Mouse (Mus musculus): ENCODE results near the gene Ucp2. TPM values are rescaled to one million over a fixed set of nuclear protein-coding genes. Genes with fewer than 3 reads are reported as not detected.
A peak's percentile ranks its signal among the peaks of the same experiment; 100 is the strongest.

Ucp2 gene
- polyA plus RNA-seq, 1 experiment from 2014 or later, result 126 TPM

- no peaks in the 10 kb centered on the region for H3K27me3 ChIP-seq (ENCODE audit: low read depth, poor library complexity, severe bottlenecking)
- no peaks in the 10 kb centered on the region for H3K9me3 ChIP-seq (replicated peaks)
- H3K27ac ChIP-seq, result no peak overlapping the region
- H3K4me1 ChIP-seq, result peaks cover 39% of the 10 kb centered on the region
- H3K36me3 ChIP-seq, result peaks cover 42% of the 10 kb centered on the region
- no peak for DNase-seq (ENCODE audit: low spot score)
- H3K4me3 ChIP-seq, result no peak overlapping the region
Observed at GRCm38 (mm10) chr7:100499465-100499864, 6.3 kb downstream of the Ucp2 start.

- Histone ChIP-seq H3K27ac (peak overlapping the region; percentile 21; the same call in 1 of the 2 replicates), H3K27me3 (ENCODE audit: low read depth, poor library complexity, severe bottlenecking) (no peaks in the 10 kb centered on the region), H3K4me1 (peaks cover 29% of the 10 kb centered on the region), H3K36me3 (peaks cover 42% of the 10 kb centered on the region), H3K9me3 (replicated peaks) (no peaks in the 10 kb centered on the region), H3K4me3 (no peak overlapping the region)
- DNase-seq (ENCODE audit: low spot score), result no peak
- 79% methylated on average over 16 of the region's 16 CpGs for WGBS
Observed at GRCm38 (mm10) chr7:100500276-100500977, 7.3 kb downstream of the Ucp2 start.

- 72% methylated on average over 6 of the region's 6 CpGs for WGBS
- Histone ChIP-seq H3K36me3 (peaks cover 41% of the 10 kb centered on the region), H3K27ac (no peak overlapping the region), H3K4me3 (no peak overlapping the region), H3K4me1 (peaks cover 21% of the 10 kb centered on the region), H3K27me3 (ENCODE audit: low read depth, poor library complexity, severe bottlenecking) (no peaks in the 10 kb centered on the region), H3K9me3 (replicated peaks) (no peaks in the 10 kb centered on the region)
- no peak for DNase-seq (ENCODE audit: low spot score)
Observed at GRCm38 (mm10) chr7:100501027-100501843, 8.1 kb downstream of the Ucp2 start.

- WGBS, result 68% methylated on average over 2 of the region's 2 CpGs
- no peak overlapping the region for H3K4me3 ChIP-seq
- H3K36me3 ChIP-seq, result peaks cover 34% of the 10 kb centered on the region
- no peaks in the 10 kb centered on the region for H3K27me3 ChIP-seq (ENCODE audit: low read depth, poor library complexity, severe bottlenecking)
- H3K27ac ChIP-seq, result no peak overlapping the region
- DNase-seq (ENCODE audit: low spot score), result no peak
- H3K9me3 ChIP-seq (replicated peaks), result no peaks in the 10 kb centered on the region
- H3K4me1 ChIP-seq, result peaks cover 14% of the 10 kb centered on the region
Observed at GRCm38 (mm10) chr7:100501844-100502373, 8.8 kb downstream of the Ucp2 start.

GRCm38 (mm10) chr7:100502374-100502922, 9.3 kb downstream of the Ucp2 start:
- H3K27me3 ChIP-seq (ENCODE audit: low read depth, poor library complexity, severe bottlenecking), result no peaks in the 10 kb centered on the region
- H3K4me1 ChIP-seq, result 0 out of 2 replicates have a peak, but pooled peaks cover 9% of the 10 kb centered on the region
- no peak overlapping the region for H3K27ac ChIP-seq
- no peak for DNase-seq (ENCODE audit: low spot score)
- peaks cover 29% of the 10 kb centered on the region for H3K36me3 ChIP-seq
- WGBS, result 85% methylated on average over 7 of the region's 7 CpGs
- no peak overlapping the region for H3K4me3 ChIP-seq
- H3K9me3 ChIP-seq (replicated peaks), result no peaks in the 10 kb centered on the region

- no peak overlapping the region for H3K4me3 ChIP-seq
- H3K4me1 ChIP-seq, result peaks cover 6% of the 10 kb centered on the region
- no peaks in the 10 kb centered on the region for H3K27me3 ChIP-seq (ENCODE audit: low read depth, poor library complexity, severe bottlenecking)
- no peaks in the 10 kb centered on the region for H3K9me3 ChIP-seq (replicated peaks)
- no peak overlapping the region for H3K27ac ChIP-seq
- peaks cover 22% of the 10 kb centered on the region for H3K36me3 ChIP-seq
- WGBS, result 89% methylated on average over 5 of the region's 5 CpGs
- DNase-seq (ENCODE audit: low spot score), result no peak
Observed at GRCm38 (mm10) chr7:100503076-100503475, 9.9 kb downstream of the Ucp2 start.

GRCm38 (mm10) chr7:100504740-100505487, 11.8 kb downstream of the Ucp2 start:
- no peaks in the 10 kb centered on the region for H3K27me3 ChIP-seq (ENCODE audit: low read depth, poor library complexity, severe bottlenecking)
- no peak overlapping the region for H3K27ac ChIP-seq
- peaks cover 4% of the 10 kb centered on the region for H3K36me3 ChIP-seq
- WGBS, result 88% methylated on average over 13 of the region's 13 CpGs
- DNase-seq (ENCODE audit: low spot score), result no peak
- H3K9me3 ChIP-seq (replicated peaks), result no peaks in the 10 kb centered on the region
- peaks cover 12% of the 10 kb centered on the region for H3K4me1 ChIP-seq
- H3K4me3 ChIP-seq, result no peak overlapping the region

- H3K36me3 ChIP-seq, result no peaks in the 10 kb centered on the region
- 78% methylated on average over 4 of the region's 4 CpGs for WGBS
Observed at GRCm38 (mm10) chr7:100506494-100506893, 13.4 kb downstream of the Ucp2 start.

GRCm38 (mm10) chr7:100508670-100509069, 15.5 kb downstream of the Ucp2 start:
- H3K36me3 ChIP-seq, result no peaks in the 10 kb centered on the region
- H3K27me3 ChIP-seq (ENCODE audit: low read depth, poor library complexity, severe bottlenecking), result no peaks in the 10 kb centered on the region
- H3K4me1 ChIP-seq, result peaks cover 9% of the 10 kb centered on the region
- no peaks in the 10 kb centered on the region for H3K9me3 ChIP-seq (replicated peaks)
- DNase-seq (ENCODE audit: low spot score), result no peak
- 66% methylated on average over 3 of the region's 3 CpGs for WGBS
- no peak overlapping the region for H3K27ac ChIP-seq
- H3K4me3 ChIP-seq, result no peak overlapping the region

More at GRCm38 (mm10) chr7:100506494-100506893, 13.4 kb downstream of the Ucp2 start:
- Histone ChIP-seq H3K4me3 (no peak overlapping the region), H3K9me3 (replicated peaks) (no peaks in the 10 kb centered on the region), H3K27ac (no peak overlapping the region), H3K4me1 (peaks cover 9% of the 10 kb centered on the region), H3K27me3 (ENCODE audit: low read depth, poor library complexity, severe bottlenecking) (no peaks in the 10 kb centered on the region)
- DNase-seq (ENCODE audit: low spot score), result no peak

GRCm38 (mm10) chr7:100511602-100512001, 18.5 kb downstream of the Ucp2 start:
- Histone ChIP-seq H3K4me3 (no peak overlapping the region), H3K36me3 (no peaks in the 10 kb centered on the region), H3K27ac (no peak overlapping the region), H3K9me3 (replicated peaks) (no peaks in the 10 kb centered on the region), H3K27me3 (ENCODE audit: low read depth, poor library complexity, severe bottlenecking) (no peaks in the 10 kb centered on the region), H3K4me1 (peaks cover 9% of the 10 kb centered on the region)
- 81% methylated on average over 8 of the region's 8 CpGs for WGBS
- DNase-seq (ENCODE audit: low spot score), result no peak

GRCm38 (mm10) chr7:100514573-100514972, 21.4 kb downstream of the Ucp2 start, which contains the start of gene Dnajb13:
Dnajb13 (minus strand) TSS chr7:100514960.
- H3K27ac ChIP-seq, result no peak within 1 kb of the TSS
- H3K9me3 ChIP-seq (replicated peaks), result no peaks in the 10 kb centered on the region
- no peak within 1 kb of the TSS for H3K4me3 ChIP-seq
- peak; percentile 30 for DNase-seq (ENCODE audit: low spot score)
- H3K4me1 ChIP-seq, result no peaks in the 10 kb centered on the region
- no peaks in the 10 kb centered on the region for H3K36me3 ChIP-seq
- no peaks in the 10 kb centered on the region for H3K27me3 ChIP-seq (ENCODE audit: low read depth, poor library complexity, severe bottlenecking)
- 52% methylated on average over 11 of the region's 11 CpGs for WGBS

- Histone ChIP-seq H3K9me3 (replicated peaks) (no peaks in the 10 kb centered on the region), H3K27ac (no peak overlapping the region), H3K36me3 (no peaks in the 10 kb centered on the region), H3K4me3 (no peak overlapping the region), H3K4me1 (no peaks in the 10 kb centered on the region), H3K27me3 (ENCODE audit: low read depth, poor library complexity, severe bottlenecking) (no peaks in the 10 kb centered on the region)
- WGBS, result 73% methylated on average over 7 of the region's 7 CpGs
- DNase-seq (ENCODE audit: low spot score), result no peak
Observed at GRCm38 (mm10) chr7:100520204-100520603, 27.1 kb downstream of the Ucp2 start.
